17 mouse cellular contexts compared by ENCODE assay signal in genomic region chrX:166783377-166783776, GRCm38 (mm10).
"Had no signal": no experiment of that assay in that cellular context is flagged by ENCODE, and none has a peak within 500 bp of the region (broad histone marks: within the 10 kb centered on the region; RNA-seq: fewer than 3 reads in every experiment).

No protein-coding gene starts in this region.

- H3K9ac ChIP-seq: limb, embryonic 13.5 days; midbrain, embryonic 12.5 days; neural tube, embryonic 15.5 days; stomach, embryonic 15.5 days had no signal

- H3K4me3 ChIP-seq: limb, embryonic 13.5 days; megakaryocyte, embryonic 14.5 days; midbrain, embryonic 12.5 days; neural tube, embryonic 15.5 days; stomach, embryonic 15.5 days had no signal

- H3K9me3 ChIP-seq: limb, embryonic 13.5 days; megakaryocyte, embryonic 14.5 days; midbrain, embryonic 12.5 days; neural tube, embryonic 15.5 days; stomach, embryonic 15.5 days had no signal

- ATAC-seq: intestine, embryonic 16.5 days; midbrain, embryonic 16.5 days had no signal

- H3K27ac ChIP-seq: limb, embryonic 13.5 days; midbrain, embryonic 12.5 days; neural tube, embryonic 15.5 days; stomach, embryonic 15.5 days had no signal

- DNase-seq: kidney, adult 2 months; kidney, postnatal 25 days; layer of hippocampus, postnatal 36 days; left cerebral cortex, postnatal 4 days; lung, adult 18-20 months; lung, postnatal 4 days; right cerebral cortex, adult 18-20 months; right cerebral cortex, postnatal 25 days; thymus, adult 2 months; thymus, postnatal 36 days had no signal

- H3K4me1 ChIP-seq: limb, embryonic 13.5 days; midbrain, embryonic 12.5 days; neural tube, embryonic 15.5 days; stomach, embryonic 15.5 days had no signal

- H3K36me3 ChIP-seq: limb, embryonic 13.5 days; midbrain, embryonic 12.5 days; neural tube, embryonic 15.5 days; stomach, embryonic 15.5 days had no signal

- H3K27me3 ChIP-seq: megakaryocyte, embryonic 14.5 days; stomach, embryonic 15.5 days had no signal

- H3K4me2 ChIP-seq: limb, embryonic 13.5 days; midbrain, embryonic 12.5 days; neural tube, embryonic 15.5 days; stomach, embryonic 15.5 days had no signal
